Mouse (Mus musculus): ENCODE results near the gene Adssl1. TPM values are rescaled to one million over a fixed set of nuclear protein-coding genes. Genes with fewer than 3 reads are reported as not detected.

The Adssl1 gene
- total RNA-seq, 2 experiments from 2014 or later: 3.7 to 5.0 TPM

GRCm38 (mm10) chr12:112644855-112645506 is 25.1 kb downstream of the Adssl1 start:
- peak; percentile 42 for ATAC-seq (replicated peaks; ENCODE audit: low FRiP score, low TSS enrichment, poor library complexity, severe bottlenecking)

- no peak for ATAC-seq (replicated peaks; ENCODE audit: low FRiP score, low TSS enrichment, poor library complexity, severe bottlenecking)
Measured at GRCm38 (mm10) chr12:112646139-112646538, 26.3 kb downstream of the Adssl1 start.

- ATAC-seq (replicated peaks; ENCODE audit: low FRiP score, low TSS enrichment, poor library complexity, severe bottlenecking): no peak
Measured at GRCm38 (mm10) chr12:112648081-112648480, 28.2 kb downstream of the Adssl1 start.

- ATAC-seq (replicated peaks; ENCODE audit: low FRiP score, low TSS enrichment, poor library complexity, severe bottlenecking): no peak
Measured at GRCm38 (mm10) chr12:112651778-112652439, 32.1 kb downstream of the Adssl1 start.

GRCm38 (mm10) chr12:112653157-112653824 is 33.4 kb downstream of the Adssl1 start:
- ATAC-seq (replicated peaks; ENCODE audit: low FRiP score, low TSS enrichment, poor library complexity, severe bottlenecking): peak; percentile 82

GRCm38 (mm10) chr12:112654076-112654475 is 34.2 kb downstream of the Adssl1 start:
- ATAC-seq (replicated peaks; ENCODE audit: low FRiP score, low TSS enrichment, poor library complexity, severe bottlenecking): no peak

GRCm38 (mm10) chr12:112658619-112659018 is 38.8 kb downstream of the Adssl1 start:
- no peak for ATAC-seq (replicated peaks; ENCODE audit: low FRiP score, low TSS enrichment, poor library complexity, severe bottlenecking)

- ATAC-seq (replicated peaks; ENCODE audit: low FRiP score, low TSS enrichment, poor library complexity, severe bottlenecking): peak; percentile 35; the same call in 1 of the 2 replicates
Measured at GRCm38 (mm10) chr12:112659109-112659508, 39.3 kb downstream of the Adssl1 start.

- no peak for ATAC-seq (replicated peaks; ENCODE audit: low FRiP score, low TSS enrichment, poor library complexity, severe bottlenecking)
Measured at GRCm38 (mm10) chr12:112660576-112661326, 40.9 kb downstream of the Adssl1 start.

- ATAC-seq (replicated peaks; ENCODE audit: low FRiP score, low TSS enrichment, poor library complexity, severe bottlenecking): no peak
Measured at GRCm38 (mm10) chr12:112661327-112661605, 41.4 kb downstream of the Adssl1 start.

- ATAC-seq (replicated peaks; ENCODE audit: low FRiP score, low TSS enrichment, poor library complexity, severe bottlenecking): no peak
Measured at GRCm38 (mm10) chr12:112661851-112662250, 42.0 kb downstream of the Adssl1 start.

- no peak for ATAC-seq (replicated peaks; ENCODE audit: low FRiP score, low TSS enrichment, poor library complexity, severe bottlenecking)
Measured at GRCm38 (mm10) chr12:112663303-112663702, 43.5 kb downstream of the Adssl1 start.

GRCm38 (mm10) chr12:112663716-112664115 is 43.9 kb downstream of the Adssl1 start:
- no peak for ATAC-seq (replicated peaks; ENCODE audit: low FRiP score, low TSS enrichment, poor library complexity, severe bottlenecking)

GRCm38 (mm10) chr12:112664124-112664523 is 44.3 kb downstream of the Adssl1 start:
- ATAC-seq (replicated peaks; ENCODE audit: low FRiP score, low TSS enrichment, poor library complexity, severe bottlenecking): no peak

- no peak for ATAC-seq (replicated peaks; ENCODE audit: low FRiP score, low TSS enrichment, poor library complexity, severe bottlenecking)
Measured at GRCm38 (mm10) chr12:112664656-112665055, 44.8 kb downstream of the Adssl1 start.

- no peak for ATAC-seq (replicated peaks; ENCODE audit: low FRiP score, low TSS enrichment, poor library complexity, severe bottlenecking)
Measured at GRCm38 (mm10) chr12:112665445-112665844, 45.6 kb downstream of the Adssl1 start.

- ATAC-seq (replicated peaks; ENCODE audit: low FRiP score, low TSS enrichment, poor library complexity, severe bottlenecking): no peak
Measured at GRCm38 (mm10) chr12:112665881-112666544, 46.2 kb downstream of the Adssl1 start.

GRCm38 (mm10) chr12:112667619-112668297 is 47.9 kb downstream of the Adssl1 start:
- no peak for ATAC-seq (replicated peaks; ENCODE audit: low FRiP score, low TSS enrichment, poor library complexity, severe bottlenecking)

Measured in megakaryocyte-erythroid progenitor cell, adult 5-6 weeks (primary cell).